Mouse (Mus musculus) liver, postnatal 0 days (tissue): ENCODE data around the gene As3mt.
A peak's percentile ranks its signal among the peaks of the same experiment; 100 is the strongest.

Experiments
- CTCF ChIP-seq: sonication (generic); IDR thresholded peaks from 2 replicates; pipeline ENCODE4 v1.5.1; 2016; ENCODE audit warnings: antibody characterized with exemption, low read depth
- EP300 ChIP-seq: IDR thresholded peaks from 2 replicates; pipeline ENCODE4 v1.6.1; 2016; ENCODE audit warnings: antibody characterized with exemption, low read depth, mild to moderate bottlenecking

DNA sequence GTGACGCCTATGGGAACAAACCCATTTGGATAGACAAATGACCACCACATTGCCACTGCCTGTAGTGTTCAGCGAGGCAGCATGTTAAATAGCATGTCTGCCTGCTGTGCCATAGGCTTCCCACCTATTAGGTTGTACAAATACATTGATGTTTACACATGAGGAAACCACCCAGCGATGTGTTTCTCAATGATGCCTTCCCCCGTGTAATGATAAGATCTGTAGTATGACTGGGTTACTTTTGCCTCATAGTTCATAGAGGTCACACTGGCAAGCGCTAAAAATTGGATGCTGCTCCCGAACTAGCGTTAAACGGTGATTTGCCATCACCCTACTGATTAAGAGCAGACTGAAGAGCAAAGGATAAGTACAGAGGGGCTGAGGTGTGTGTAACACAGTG lies 45.0 kb upstream of the As3mt start:
- TF ChIP-seq CTCF = no peak
- peak; percentile 72 for TF ChIP-seq EP300
